In the genomic region with DNA sequence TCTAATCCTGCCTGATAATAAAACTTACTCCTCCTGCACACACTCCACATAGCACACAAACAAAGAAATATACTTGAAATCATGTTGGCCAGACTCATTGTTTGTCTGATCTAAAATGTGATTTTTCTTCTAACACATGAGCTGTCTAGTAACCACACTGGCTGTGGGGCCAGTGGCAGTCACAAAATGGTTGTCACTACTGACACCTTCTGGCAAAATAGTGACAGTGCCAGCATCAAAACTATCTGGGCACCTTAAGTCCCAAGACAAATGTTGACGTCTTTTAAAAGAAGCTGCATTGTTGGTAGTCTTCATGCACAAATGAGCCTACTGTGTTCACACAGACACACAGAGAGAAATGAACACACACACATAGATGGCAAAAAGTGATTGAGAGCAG, we compare ENCODE assay signal across 15 mouse cellular contexts. TPM values are rescaled to one million over a fixed set of nuclear protein-coding genes. Genes with fewer than 3 reads are reported as not detected.
DNase-seq lines count a peak whose midpoint lies in the region; ATAC-seq and TF ChIP-seq lines count a peak whose summit lies in the region.
"Had no signal": no experiment of that assay in that cellular context is flagged by ENCODE, and none has a peak within 500 bp of the region (broad histone marks: within the 10 kb centered on the region; RNA-seq: fewer than 3 reads in every experiment).

No protein-coding gene starts in this region.

- no peak overlapping the region for H3K9ac ChIP-seq in forebrain, postnatal 0 days
- H3K9ac ChIP-seq in forebrain, embryonic 12.5 days, result no peak overlapping the region
- no peak overlapping the region for H3K9ac ChIP-seq in lung, embryonic 14.5 days
- no peak overlapping the region for H3K9ac ChIP-seq in midbrain, embryonic 11.5 days (ENCODE audit: low read length)
- H3K9ac ChIP-seq: stomach, embryonic 15.5 days had no signal

- DNase-seq in forebrain, postnatal 0 days, result peak; percentile 69
- peak; percentile 66 for DNase-seq in lung, embryonic 14.5 days
- no peak for DNase-seq in lung, postnatal 25 days (ENCODE audit: low spot score)
- peak; percentile 40 for DNase-seq in MN1 (ENCODE audit: low spot score)
- no peak for DNase-seq in urinary bladder, adult 2 months (ENCODE audit: low spot score)
- DNase-seq in midbrain, embryonic 11.5 days (ENCODE audit: low spot score, missing footprints), result no peak
- DNase-seq: adrenal gland, postnatal 36 days; gastrocnemius, postnatal 14 days had no signal

- no peaks in the 10 kb centered on the region for H3K27me3 ChIP-seq in forebrain, postnatal 0 days (ENCODE audit: insufficient read depth, low read length)
- H3K27me3 ChIP-seq in forebrain, embryonic 12.5 days, result no peaks in the 10 kb centered on the region
- H3K27me3 ChIP-seq in lung, embryonic 14.5 days (ENCODE audit: insufficient read depth, low read length), result no peaks in the 10 kb centered on the region
- H3K27me3 ChIP-seq in midbrain, embryonic 11.5 days (ENCODE audit: control insufficient read depth, insufficient read depth, low read length), result no peaks in the 10 kb centered on the region
- H3K27me3 ChIP-seq: stomach, embryonic 15.5 days had no signal

- WGBS in forebrain, postnatal 0 days, result 0% methylated on average over 1 of the region's 1 CpGs
- 5% methylated on average over 1 of the region's 1 CpGs for whole genome bisulfite sequencing in forebrain, embryonic 12.5 days
- WGBS in lung, embryonic 14.5 days, result 6% methylated on average over 1 of the region's 1 CpGs
- 2% methylated on average over 1 of the region's 1 CpGs for WGBS in midbrain, embryonic 11.5 days

- H3K27ac ChIP-seq in forebrain, postnatal 0 days (ENCODE audit: low read depth, low read length), result no peak overlapping the region
- H3K27ac ChIP-seq in forebrain, embryonic 12.5 days, result no peak overlapping the region
- H3K27ac ChIP-seq in lung, embryonic 14.5 days (ENCODE audit: low read depth), result no peak overlapping the region
- no peak overlapping the region for H3K27ac ChIP-seq in midbrain, embryonic 11.5 days (ENCODE audit: low read depth, low read length)
- H3K27ac ChIP-seq: hindbrain, embryonic 10.5 days; stomach, embryonic 15.5 days had no signal

- no peak overlapping the region for H3K4me2 ChIP-seq in forebrain, postnatal 0 days (ENCODE audit: low read depth)
- H3K4me2 ChIP-seq in forebrain, embryonic 12.5 days, result no peak overlapping the region
- no peak overlapping the region for H3K4me2 ChIP-seq in lung, embryonic 14.5 days
- H3K4me2 ChIP-seq in midbrain, embryonic 11.5 days, result no peak overlapping the region
- H3K4me2 ChIP-seq: stomach, embryonic 15.5 days had no signal

- no peaks in the 10 kb centered on the region for H3K36me3 ChIP-seq in forebrain, postnatal 0 days (ENCODE audit: insufficient read depth)
- H3K36me3 ChIP-seq in forebrain, embryonic 12.5 days (replicated peaks), result no peaks in the 10 kb centered on the region
- H3K36me3 ChIP-seq in lung, embryonic 14.5 days (ENCODE audit: insufficient read depth), result no peaks in the 10 kb centered on the region
- no peaks in the 10 kb centered on the region for H3K36me3 ChIP-seq in midbrain, embryonic 11.5 days (ENCODE audit: control insufficient read depth, insufficient read depth, low read length)
- H3K36me3 ChIP-seq: hindbrain, embryonic 10.5 days; stomach, embryonic 15.5 days had no signal

- H3K4me1 ChIP-seq in forebrain, postnatal 0 days (ENCODE audit: insufficient read depth), result no peaks in the 10 kb centered on the region
- no peaks in the 10 kb centered on the region for H3K4me1 ChIP-seq in forebrain, embryonic 12.5 days
- H3K4me1 ChIP-seq in lung, embryonic 14.5 days (ENCODE audit: insufficient read depth), result no peaks in the 10 kb centered on the region
- H3K4me1 ChIP-seq in midbrain, embryonic 11.5 days (ENCODE audit: control insufficient read depth, insufficient read depth, low read length), result no peaks in the 10 kb centered on the region
- H3K4me1 ChIP-seq: hindbrain, embryonic 10.5 days; megakaryocyte, embryonic 14.5 days; stomach, embryonic 15.5 days had no signal

- no peak overlapping the region for H3K4me3 ChIP-seq in forebrain, postnatal 0 days (ENCODE audit: low read depth, low read length)
- no peak overlapping the region for H3K4me3 ChIP-seq in forebrain, embryonic 12.5 days (replicated peaks)
- H3K4me3 ChIP-seq in lung, embryonic 14.5 days (ENCODE audit: low read depth, low read length), result no peak overlapping the region
- no peak overlapping the region for H3K4me3 ChIP-seq in midbrain, embryonic 11.5 days (ENCODE audit: low read depth, low read length)
- H3K4me3 ChIP-seq: hindbrain, embryonic 10.5 days; megakaryocyte, embryonic 14.5 days; stomach, embryonic 15.5 days had no signal

- TF ChIP-seq CTCF in forebrain, postnatal 0 days (IDR thresholded peaks at IDR 0.05; ENCODE audit: low read depth), result peak; percentile 76
- TF ChIP-seq CTCF in lung, embryonic 14.5 days (IDR thresholded peaks at IDR 0.05; ENCODE audit: low read depth), result peak; percentile 52

- no peaks in the 10 kb centered on the region for H3K9me3 ChIP-seq in forebrain, postnatal 0 days (ENCODE audit: low read length)
- no peaks in the 10 kb centered on the region for H3K9me3 ChIP-seq in forebrain, embryonic 12.5 days
- H3K9me3 ChIP-seq in lung, embryonic 14.5 days (ENCODE audit: low read depth, low read length), result no peaks in the 10 kb centered on the region
- H3K9me3 ChIP-seq in midbrain, embryonic 11.5 days (ENCODE audit: control insufficient read depth, low read length), result no peaks in the 10 kb centered on the region
- H3K9me3 ChIP-seq: hindbrain, embryonic 10.5 days; stomach, embryonic 15.5 days had no signal

- peak; percentile 60 for ATAC-seq in forebrain, postnatal 0 days
- no peak for ATAC-seq in forebrain, embryonic 12.5 days (ENCODE audit: low FRiP score)
- no peak for ATAC-seq in lung, embryonic 14.5 days (ENCODE audit: insufficient read depth)
- ATAC-seq in neutrophil, adult 5-6 weeks (ENCODE audit: extremely low read depth, insufficient number of reproducible peaks, low FRiP score, poor library complexity, severe bottlenecking), result 0 out of 2 replicates have a peak, but pooled peaks have one; percentile 39
- ATAC-seq in midbrain, embryonic 11.5 days (ENCODE audit: low FRiP score), result no peak

RNA-seq across cellular contexts. Expression of a gene that starts 32.2 kb away (rescaled TPM):
- total RNA-seq in forebrain, postnatal 0 days (2014; rRNA removed), result 36.5 and 54.9 TPM in 2 replicates
- 41.7 and 49.8 TPM in 2 replicates for polyA plus RNA-seq in forebrain, postnatal 0 days (2015; fragmentation: Nextera tagmentation; extraction: Ambion mirVana)
- 34.7 and 36.2 TPM in 2 replicates for polyA plus RNA-seq in forebrain, embryonic 12.5 days (2016; fragmentation: Nextera tagmentation; extraction: Ambion mirVana)
- 19.7 and 19.9 TPM in 2 replicates for polyA plus RNA-seq in lung, embryonic 14.5 days (2014; fragmentation: Nextera tagmentation; extraction: Ambion mirVana)
- 5.7 and 6.1 TPM in 2 replicates for total RNA-seq in neutrophil, adult 5-6 weeks (2017)
- polyA plus RNA-seq in urinary bladder, adult 2 months (2012; rRNA removed), result 99.3 and 124 TPM in 2 replicates
- polyA plus RNA-seq in midbrain, embryonic 11.5 days (2014; fragmentation: Nextera tagmentation; extraction: Ambion mirVana), result 20.5 and 22.6 TPM in 2 replicates

RNA-seq across cellular contexts. Expression of a gene that starts 34.4 kb away (rescaled TPM):
- not detected in 2 replicates for total RNA-seq in forebrain, postnatal 0 days (2014; rRNA removed)
- 0.07 TPM in 1 of 2 replicates, not detected in the other for polyA plus RNA-seq in forebrain, postnatal 0 days (2015; fragmentation: Nextera tagmentation; extraction: Ambion mirVana)
- polyA plus RNA-seq in forebrain, embryonic 12.5 days (2016; fragmentation: Nextera tagmentation; extraction: Ambion mirVana), result not detected in 2 replicates
- polyA plus RNA-seq in lung, embryonic 14.5 days (2014; fragmentation: Nextera tagmentation; extraction: Ambion mirVana), result not detected in 2 replicates
- not detected in 2 replicates for total RNA-seq in neutrophil, adult 5-6 weeks (2017)
- polyA plus RNA-seq in urinary bladder, adult 2 months (2012; rRNA removed), result not detected in 2 replicates
- polyA plus RNA-seq in midbrain, embryonic 11.5 days (2014; fragmentation: Nextera tagmentation; extraction: Ambion mirVana), result not detected in 2 replicates
- total RNA-seq: adrenal gland, postnatal 36 days; ES-E14; gastrocnemius, postnatal 14 days had no signal
- polyA plus RNA-seq: hindbrain, embryonic 10.5 days; limb, embryonic 14.5 days; stomach, embryonic 15.5 days had no signal

RNA-seq across cellular contexts. Expression of a gene that starts 58.0 kb away (rescaled TPM):
- total RNA-seq in forebrain, postnatal 0 days (2014; rRNA removed), result not detected in 2 replicates
- polyA plus RNA-seq in forebrain, postnatal 0 days (2015; fragmentation: Nextera tagmentation; extraction: Ambion mirVana), result not detected in 2 replicates
- not detected in 2 replicates for polyA plus RNA-seq in forebrain, embryonic 12.5 days (2016; fragmentation: Nextera tagmentation; extraction: Ambion mirVana)
- not detected in 2 replicates for polyA plus RNA-seq in lung, embryonic 14.5 days (2014; fragmentation: Nextera tagmentation; extraction: Ambion mirVana)
- total RNA-seq in neutrophil, adult 5-6 weeks (2017), result not detected in 2 replicates
- polyA plus RNA-seq in urinary bladder, adult 2 months (2012; rRNA removed), result not detected in 2 replicates
- polyA plus RNA-seq in midbrain, embryonic 11.5 days (2014; fragmentation: Nextera tagmentation; extraction: Ambion mirVana), result not detected in 2 replicates
- total RNA-seq: adrenal gland, postnatal 36 days; ES-E14; gastrocnemius, postnatal 14 days had no signal
- polyA plus RNA-seq: hindbrain, embryonic 10.5 days; limb, embryonic 14.5 days; stomach, embryonic 15.5 days had no signal

Comparison
In these comparisons a context has a peak if more than half of its experiments do, and no peak if none do; other contexts are left out.
1. ATAC-seq: peak in forebrain, postnatal 0 days (single experiment) and neutrophil, adult 5-6 weeks (single experiment); none in forebrain, embryonic 12.5 days (single experiment), lung, embryonic 14.5 days (single experiment) and midbrain, embryonic 11.5 days (single experiment).
2. DNase-seq: peak in forebrain, postnatal 0 days (single experiment), lung, embryonic 14.5 days (single experiment) and MN1 (single experiment); none in lung, postnatal 25 days (single experiment), urinary bladder, adult 2 months (single experiment) and midbrain, embryonic 11.5 days (single experiment).